Mouse (Mus musculus) naive thymus-derived CD4-positive, alpha-beta T cell, adult 2 months (primary cell): ENCODE results near the gene Adam1a.

Experiments
- DNase-seq: peaks from one replicate; pipeline ENCODE4 v3.0.0-alpha.2; 2011; ENCODE audit warnings: low read depth

The Adam1a gene

DNA sequence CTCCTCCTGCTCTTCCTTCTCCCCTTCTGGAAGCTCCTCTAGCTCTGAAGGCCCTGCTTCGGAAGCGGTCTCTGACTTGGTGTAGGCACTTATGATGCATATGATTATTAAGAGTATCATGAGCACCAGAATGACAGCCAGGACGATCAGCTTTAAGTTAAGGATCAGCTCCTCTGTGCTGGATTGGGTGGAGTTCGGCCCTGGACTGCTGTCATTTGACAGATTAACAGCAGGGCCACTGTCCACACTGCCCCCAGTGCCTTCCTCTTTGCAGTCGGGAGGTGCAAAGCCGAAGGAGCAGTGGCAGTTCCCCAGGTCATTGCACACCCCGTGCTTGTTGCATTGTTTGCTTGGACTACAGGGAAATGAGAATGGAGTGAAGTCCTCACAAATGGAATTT is 44.6 kb downstream of the Adam1a start:
- DNase-seq = no peak

GRCm38 (mm10) chr5:121493305-121493704 is 52.0 kb downstream of the Adam1a start:
- no peak for DNase-seq

- no peak for DNase-seq
Measured at GRCm38 (mm10) chr5:121484801-121485200, 60.5 kb downstream of the Adam1a start.

GRCm38 (mm10) chr5:121477680-121478079 is 67.6 kb downstream of the Adam1a start:
- DNase-seq = peak; percentile 83

GRCm38 (mm10) chr5:121476040-121476439 is 69.2 kb downstream of the Adam1a start:
- DNase-seq = no peak

DNA sequence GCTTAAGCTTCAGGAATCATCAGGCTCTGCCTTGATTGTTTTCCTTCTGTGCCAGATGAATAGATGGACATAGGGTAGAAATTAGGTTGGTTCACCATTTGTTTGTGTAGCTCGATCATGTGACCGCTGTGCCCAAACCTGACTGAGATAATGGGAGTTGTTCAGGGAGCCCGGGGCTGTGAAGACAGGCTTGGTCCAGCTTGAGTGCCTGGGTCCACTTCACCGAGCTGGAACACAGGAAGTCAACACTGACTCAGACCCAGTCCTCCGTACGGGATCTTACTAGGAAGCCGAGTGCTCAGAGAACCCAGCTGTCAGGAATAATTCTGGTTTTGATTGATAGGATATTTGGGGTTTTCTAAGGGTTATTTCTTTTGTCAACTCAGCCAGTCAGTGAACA is 70.7 kb downstream of the Adam1a start:
- DNase-seq = no peak

DNA sequence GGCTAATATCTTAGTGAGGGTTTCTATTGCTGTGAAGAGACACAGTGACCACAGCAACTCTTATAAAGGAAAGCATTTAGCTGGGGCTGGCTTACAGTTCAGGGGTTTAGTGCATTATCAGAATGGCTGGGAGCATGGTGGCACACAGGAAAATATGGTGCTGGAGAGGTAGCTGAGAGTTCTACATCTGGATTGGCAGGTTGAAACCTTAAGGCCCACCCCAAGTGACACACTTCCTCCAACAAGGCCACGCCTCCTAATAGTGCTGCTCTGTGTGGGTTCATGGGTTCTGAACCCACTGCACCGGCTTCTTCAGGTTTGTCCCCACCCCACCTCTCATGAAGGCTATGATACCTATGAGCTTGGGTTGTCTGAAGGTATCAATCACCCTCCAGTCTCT is 72.9 kb downstream of the Adam1a start:
- DNase-seq = no peak

- no peak for DNase-seq
Measured at GRCm38 (mm10) chr5:121469566-121469965, 75.7 kb downstream of the Adam1a start.
